Mouse (Mus musculus) midbrain, embryonic 16.5 days (tissue): ENCODE data around the gene Ncapd3. TPM values are rescaled to one million over a fixed set of nuclear protein-coding genes. Genes with fewer than 3 reads are reported as not detected.

Source experiments
- ATAC-seq: fragments of 200-750 bp; cut with Nextera tagmentation; 2 replicates; pipeline ENCODE4 v1.8.0; 2017; ENCODE audit warnings: moderate TSS enrichment
- H3K27ac ChIP-seq: fragments of 300-500 bp; sonication (generic); 2 replicates; pipeline ENCODE4 v1.5.1; 2014; ENCODE audit warnings: mild to moderate bottlenecking, low read length, mixed read lengths
- H3K27me3 ChIP-seq: fragments of 300-500 bp; sonication (generic); 2 replicates; pipeline ENCODE4 v1.6.1; 2014; ENCODE audit warnings: low read depth, low read length, mixed read lengths; ENCODE audit not compliant: control insufficient read depth, insufficient read depth
- H3K36me3 ChIP-seq: fragments of 300-500 bp; sonication (generic); 2 replicates; pipeline ENCODE4 v1.6.1; 2014; ENCODE audit warnings: mild to moderate bottlenecking, low read length, moderate library complexity, mixed read lengths; ENCODE audit not compliant: control insufficient read depth, insufficient read depth
- H3K4me1 ChIP-seq: fragments of 300-500 bp; sonication (generic); 2 replicates; pipeline ENCODE4 v1.6.1; 2014; ENCODE audit warnings: mild to moderate bottlenecking, low read length, mixed read lengths; ENCODE audit not compliant: control insufficient read depth, insufficient read depth
- H3K4me2 ChIP-seq: fragments of 300-500 bp; sonication (generic); 2 replicates; pipeline ENCODE4 v1.6.1; 2014; ENCODE audit warnings: mild to moderate bottlenecking, low read length, mixed read lengths
- H3K4me3 ChIP-seq: fragments of 300-500 bp; sonication (generic); 2 replicates; pipeline ENCODE4 v1.5.1; 2014; ENCODE audit warnings: low read depth, mild to moderate bottlenecking, low read length, moderate library complexity, mixed read lengths
- H3K9ac ChIP-seq: fragments of 300-500 bp; sonication (generic); 2 replicates; pipeline ENCODE4 v1.6.1; 2014; ENCODE audit warnings: low read depth, low read length, mixed read lengths
- H3K9me3 ChIP-seq: fragments of 300-500 bp; sonication (generic); replicated peaks from 2 replicates; pipeline ENCODE4 v1.6.1; 2014; ENCODE audit warnings: mild to moderate bottlenecking, low read length, mixed read lengths; ENCODE audit not compliant: control insufficient read depth, poor library complexity, severe bottlenecking
- WGBS: fragments of 180-500 bp; shearing (Covaris S2); extraction: QIAGEN DNeasy Blood & Tissue Kit; methylation state at CpG from one replicate; pipeline ENCODE4 v1.1.7; 2014; 5-methylcytosine and 5-hydroxymethylcytosine counted together
- polyA plus RNA-seq: library from polyadenylated mRNA; unstranded; fragments of >200 nt; fragmentation: Nextera tagmentation; extraction: Ambion mirVana; gene quantifications from 2 replicates; pipeline ENCODE4 v1.2.1, GENCODE M21; 2015

Ncapd3 gene
- polyA plus RNA-seq, 1 experiment from 2014 or later = 14.9 TPM

GRCm38 (mm10) chr9:27123947-27124346 is 94.0 kb downstream of the Ncapd3 start:
- Histone ChIP-seq H3K9ac (no peak overlapping the region), H3K27me3 (no peaks in the 10 kb centered on the region), H3K27ac (no peak overlapping the region), H3K4me1 (peaks cover 20% of the 10 kb centered on the region), H3K4me3 (no peak overlapping the region), H3K4me2 (no peak overlapping the region), H3K36me3 (no peaks in the 10 kb centered on the region), H3K9me3 (no peaks in the 10 kb centered on the region; the same call in 1 of the 2 replicates)
- 94% methylated on average over 2 of the region's 2 CpGs for WGBS
- ATAC-seq = no peak

DNA sequence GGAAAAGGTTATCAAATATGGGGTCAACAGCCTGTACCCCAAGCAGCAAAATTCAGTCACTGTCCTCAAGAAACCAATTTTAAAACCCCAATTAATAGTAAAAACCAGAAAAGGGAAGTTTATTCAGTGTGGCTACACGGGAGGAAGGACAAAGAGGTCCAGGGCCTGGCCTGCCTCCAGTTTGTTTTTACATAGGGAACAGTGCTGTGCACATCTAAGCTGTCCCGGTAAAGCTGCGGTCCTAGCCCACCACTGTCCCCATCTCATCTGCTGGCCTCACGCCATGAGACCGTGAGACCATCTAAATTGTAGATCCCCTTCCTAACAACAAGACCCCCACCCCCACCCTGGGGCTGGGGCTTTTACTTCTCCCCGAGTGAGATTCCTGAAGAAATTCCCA is 95.5 kb downstream of the Ncapd3 start:
- WGBS = 34% methylated on average over 6 of the region's 6 CpGs

GRCm38 (mm10) chr9:27126543-27126942 is 96.6 kb downstream of the Ncapd3 start:
- Histone ChIP-seq H3K9ac (no peak overlapping the region), H3K27me3 (no peaks in the 10 kb centered on the region), H3K9me3 (no peaks in the 10 kb centered on the region; the same call in 1 of the 2 replicates), H3K4me2 (no peak overlapping the region), H3K4me3 (no peak overlapping the region), H3K27ac (no peak overlapping the region), H3K4me1 (peaks cover 20% of the 10 kb centered on the region), H3K36me3 (no peaks in the 10 kb centered on the region)
- no peak for ATAC-seq
- WGBS = 91% methylated on average over 6 of the region's 6 CpGs

More for the DNA sequence above, 95.5 kb downstream of the Ncapd3 start:
- no peaks in the 10 kb centered on the region for H3K36me3 ChIP-seq
- ATAC-seq = no peak
- no peak overlapping the region for H3K4me3 ChIP-seq
- H3K27me3 ChIP-seq = no peaks in the 10 kb centered on the region
- no peaks in the 10 kb centered on the region; the same call in 1 of the 2 replicates for H3K9me3 ChIP-seq
- peaks cover 20% of the 10 kb centered on the region for H3K4me1 ChIP-seq
- no peak overlapping the region for H3K27ac ChIP-seq
- no peak overlapping the region for H3K4me2 ChIP-seq
- H3K9ac ChIP-seq = no peak overlapping the region

DNA sequence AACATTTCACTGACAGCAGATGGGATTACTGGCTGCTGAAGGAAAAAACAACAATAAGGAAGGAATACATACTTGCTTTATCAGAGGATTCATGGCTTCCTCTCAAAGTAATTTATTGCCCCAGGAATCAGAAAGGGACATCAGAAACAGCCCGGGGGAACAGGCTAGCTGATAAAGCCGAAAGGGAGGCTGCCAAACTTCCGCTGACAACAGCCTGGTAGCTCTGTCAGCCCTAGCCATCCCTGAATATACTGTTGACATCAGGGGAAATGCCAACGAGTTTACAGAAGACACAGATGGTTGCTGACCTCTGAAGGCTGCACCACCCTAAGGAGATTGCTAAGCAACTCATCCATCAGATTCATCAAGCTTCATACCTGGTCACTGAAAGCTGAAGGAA is 98.7 kb downstream of the Ncapd3 start:
- H3K9me3 ChIP-seq = no peaks in the 10 kb centered on the region
- no peak for ATAC-seq
- H3K4me3 ChIP-seq = no peak overlapping the region
- H3K27ac ChIP-seq = no peak overlapping the region
- H3K9ac ChIP-seq = no peak overlapping the region
- peaks cover 9% of the 10 kb centered on the region for H3K4me1 ChIP-seq
- no peaks in the 10 kb centered on the region for H3K36me3 ChIP-seq
- H3K4me2 ChIP-seq = no peak overlapping the region
- 87% methylated on average over 4 of the region's 4 CpGs for WGBS
- no peaks in the 10 kb centered on the region for H3K27me3 ChIP-seq

DNA sequence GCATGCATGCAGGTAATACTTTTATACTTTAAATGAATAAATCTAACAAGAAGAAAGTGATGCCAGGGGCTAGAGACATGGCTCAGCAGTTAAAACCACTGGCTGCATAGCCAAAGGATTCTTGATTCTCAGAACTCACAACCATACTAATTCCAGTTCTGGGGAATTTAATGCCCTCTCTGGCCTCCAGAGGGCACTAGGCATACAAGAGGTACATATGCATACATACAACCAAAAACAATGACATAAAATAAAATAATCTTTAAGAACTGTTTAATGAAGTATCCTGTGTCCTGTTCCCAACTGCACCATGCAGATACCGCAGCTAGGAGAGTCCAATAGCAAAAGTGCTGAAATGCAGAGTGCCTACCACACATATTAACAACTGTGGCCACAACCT is 104.4 kb downstream of the Ncapd3 start:
- Histone ChIP-seq H3K4me3 (no peak overlapping the region), H3K9ac (no peak overlapping the region), H3K36me3 (no peaks in the 10 kb centered on the region), H3K4me2 (no peak overlapping the region), H3K27ac (no peak overlapping the region), H3K9me3 (no peaks in the 10 kb centered on the region), H3K27me3 (no peaks in the 10 kb centered on the region), H3K4me1 (no peaks in the 10 kb centered on the region)
- WGBS = 72% methylated on average over 1 of the region's 1 CpGs
- ATAC-seq = no peak

GRCm38 (mm10) chr9:27135372-27135771 is 105.4 kb downstream of the Ncapd3 start:
- no peak overlapping the region for H3K9ac ChIP-seq
- H3K36me3 ChIP-seq = peaks cover 2% of the 10 kb centered on the region; the same call in 1 of the 2 replicates
- no peak overlapping the region for H3K4me2 ChIP-seq
- no peaks in the 10 kb centered on the region for H3K9me3 ChIP-seq
- WGBS = 90% methylated on average over 7 of the region's 7 CpGs
- H3K4me3 ChIP-seq = no peak overlapping the region
- H3K27me3 ChIP-seq = no peaks in the 10 kb centered on the region
- ATAC-seq = no peak
- no peaks in the 10 kb centered on the region for H3K4me1 ChIP-seq
- H3K27ac ChIP-seq = no peak overlapping the region

- no peak overlapping the region for H3K27ac ChIP-seq
- no peak overlapping the region for H3K4me3 ChIP-seq
- H3K9ac ChIP-seq = no peak overlapping the region
- no peak for ATAC-seq
- no peak overlapping the region for H3K4me2 ChIP-seq
- no peaks in the 10 kb centered on the region for H3K27me3 ChIP-seq
- H3K9me3 ChIP-seq = no peaks in the 10 kb centered on the region
- WGBS = 88% methylated on average over 8 of the region's 8 CpGs
- peaks cover 2% of the 10 kb centered on the region; the same call in 1 of the 2 replicates for H3K36me3 ChIP-seq
- no peaks in the 10 kb centered on the region for H3K4me1 ChIP-seq
Observed at GRCm38 (mm10) chr9:27136651-27137050, 106.7 kb downstream of the Ncapd3 start.

DNA sequence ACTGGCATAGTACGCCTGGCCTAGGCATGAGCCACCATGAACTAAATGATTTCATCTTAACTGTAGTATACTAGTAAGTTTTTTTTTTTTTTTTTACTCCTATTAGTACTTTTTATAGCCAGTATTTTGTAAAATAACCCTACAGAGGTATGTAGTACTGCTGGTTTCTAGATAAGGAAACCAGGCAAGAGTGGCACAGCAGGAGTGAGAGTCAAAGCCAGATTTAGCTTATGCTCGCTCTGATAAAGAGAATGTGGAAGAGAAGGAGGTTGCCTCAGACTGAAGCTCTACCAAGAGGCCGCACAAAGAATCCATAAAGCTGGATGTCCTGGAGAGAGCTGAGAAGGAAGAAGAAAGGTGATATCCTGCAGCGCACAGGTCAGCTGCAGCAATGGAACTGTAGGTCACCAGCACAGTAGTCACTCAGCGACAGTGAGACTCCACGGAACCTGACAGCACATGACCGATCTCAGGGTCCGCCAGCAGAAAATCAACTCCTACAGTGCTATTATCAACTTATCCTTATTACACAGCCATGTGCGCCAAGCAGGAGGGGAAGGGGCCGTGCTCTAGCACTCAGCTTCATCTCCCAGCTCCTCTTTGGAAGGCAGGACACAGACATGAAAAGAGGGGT is 110.6 kb downstream of the Ncapd3 start:
- Histone ChIP-seq H3K9me3 (no peaks in the 10 kb centered on the region), H3K9ac (no peak overlapping the region), H3K27ac (no peak overlapping the region), H3K4me1 (no peaks in the 10 kb centered on the region), H3K27me3 (no peaks in the 10 kb centered on the region), H3K36me3 (peaks cover 2% of the 10 kb centered on the region; the same call in 1 of the 2 replicates), H3K4me3 (no peak overlapping the region), H3K4me2 (no peak overlapping the region)
- 84% methylated on average over 10 of the region's 10 CpGs for WGBS
- no peak for ATAC-seq

DNA sequence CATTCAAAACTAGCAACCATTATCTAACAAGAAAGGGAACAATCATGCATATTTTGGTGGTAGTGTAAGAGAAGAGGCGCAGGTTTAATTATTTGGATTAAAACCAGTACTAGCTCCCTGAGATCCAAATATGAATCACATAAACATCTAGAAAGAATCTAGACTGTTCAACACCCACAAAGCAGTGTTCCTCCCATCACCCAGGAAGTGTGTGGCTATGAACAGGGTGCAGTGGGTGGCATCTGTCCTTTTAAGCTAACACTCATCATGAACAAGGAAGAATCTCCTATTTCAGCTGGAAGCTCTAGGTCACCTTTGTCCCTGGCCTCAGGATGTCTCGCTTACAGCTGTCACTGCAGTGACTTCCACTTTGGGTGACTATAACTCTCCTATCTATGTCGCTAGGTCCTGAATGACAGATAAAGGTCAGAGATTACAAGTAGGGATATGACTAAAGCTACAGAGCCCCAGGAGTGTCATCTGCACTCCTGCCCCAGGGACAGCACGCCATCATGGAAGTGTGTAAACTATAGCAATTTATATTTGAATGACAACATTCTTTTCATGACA is 114.4 kb downstream of the Ncapd3 start:
- H3K4me3 ChIP-seq = no peak overlapping the region
- H3K27ac ChIP-seq = no peak overlapping the region
- H3K4me2 ChIP-seq = no peak overlapping the region
- 88% methylated on average over 4 of the region's 4 CpGs for WGBS
- no peak overlapping the region for H3K9ac ChIP-seq
- no peaks in the 10 kb centered on the region for H3K27me3 ChIP-seq
- no peak for ATAC-seq
- H3K9me3 ChIP-seq = no peaks in the 10 kb centered on the region
- peaks cover 11% of the 10 kb centered on the region for H3K4me1 ChIP-seq
- H3K36me3 ChIP-seq = peaks cover 2% of the 10 kb centered on the region; the same call in 1 of the 2 replicates
